Comparison of ENCODE assay signal across 25 mouse cellular contexts in genomic region chr7:113093931-113094330, GRCm38 (mm10).
DNase-seq lines count a peak whose midpoint lies in the region; ATAC-seq and TF ChIP-seq lines count a peak whose summit lies in the region.
"Had no signal": no experiment of that assay in that cellular context is flagged by ENCODE, and none has a peak within 500 bp of the region (broad histone marks: within the 10 kb centered on the region; RNA-seq: fewer than 3 reads in every experiment).

No protein-coding gene starts in this region.

- no peak overlapping the region for H3K9ac ChIP-seq in forebrain, embryonic 11.5 days (ENCODE audit: low read length)
- H3K9ac ChIP-seq in forebrain, embryonic 13.5 days, result no peak overlapping the region
- H3K9ac ChIP-seq in midbrain, postnatal 0 days (replicated peaks; ENCODE audit: low read length, poor library complexity, severe bottlenecking), result no peak overlapping the region
- H3K9ac ChIP-seq in midbrain, embryonic 11.5 days (ENCODE audit: low read length), result no peak overlapping the region
- H3K9ac ChIP-seq: embryonic facial prominence, embryonic 15.5 days; heart, embryonic 13.5 days; hindbrain, embryonic 13.5 days; liver, embryonic 15.5 days; midbrain, embryonic 12.5 days had no signal

- no peaks in the 10 kb centered on the region for H3K27me3 ChIP-seq in forebrain, embryonic 11.5 days (ENCODE audit: control insufficient read depth, insufficient read depth, low read length)
- no peaks in the 10 kb centered on the region for H3K27me3 ChIP-seq in forebrain, embryonic 13.5 days
- no peaks in the 10 kb centered on the region for H3K27me3 ChIP-seq in midbrain, postnatal 0 days (ENCODE audit: insufficient read depth, low read length)
- no peaks in the 10 kb centered on the region for H3K27me3 ChIP-seq in midbrain, embryonic 11.5 days (ENCODE audit: control insufficient read depth, insufficient read depth, low read length)
- H3K27me3 ChIP-seq: embryonic facial prominence, embryonic 15.5 days; heart, embryonic 13.5 days; hindbrain, embryonic 13.5 days; liver, embryonic 15.5 days; midbrain, embryonic 12.5 days had no signal

- DNase-seq in forebrain, embryonic 11.5 days (ENCODE audit: low spot score), result peak; percentile 38
- peak; percentile 21 for DNase-seq in midbrain, postnatal 0 days (ENCODE audit: low spot score)
- DNase-seq in midbrain, embryonic 11.5 days (ENCODE audit: low spot score, missing footprints), result no peak
- peak; percentile 23 for DNase-seq in brain, adult 2 months (ENCODE audit: low read depth, low spot score)
- DNase-seq in retina, postnatal 1 day, result no peak
- DNase-seq in gastrocnemius, postnatal 14 days, result no peak
- DNase-seq: cerebellum, adult 11 months; cerebellum, adult 9-11 months; gastrocnemius, postnatal 25 days; heart, adult 18-20 months; heart, postnatal 14 days; kidney, adult 2 months; kidney, postnatal 10 days; liver; thymus, postnatal 4 days had no signal

- no peak overlapping the region for H3K4me3 ChIP-seq in forebrain, embryonic 11.5 days (ENCODE audit: low read depth, low read length)
- H3K4me3 ChIP-seq in forebrain, embryonic 13.5 days, result no peak overlapping the region
- no peak overlapping the region for H3K4me3 ChIP-seq in midbrain, postnatal 0 days (ENCODE audit: low read depth, low read length)
- no peak overlapping the region for H3K4me3 ChIP-seq in midbrain, embryonic 11.5 days (ENCODE audit: low read depth, low read length)
- H3K4me3 ChIP-seq: embryonic facial prominence, embryonic 15.5 days; heart, embryonic 13.5 days; hindbrain, embryonic 13.5 days; limb, embryonic 10.5 days; liver, embryonic 15.5 days; midbrain, embryonic 12.5 days had no signal

- H3K36me3 ChIP-seq in forebrain, embryonic 11.5 days (ENCODE audit: control insufficient read depth, insufficient read depth, low read length), result no peaks in the 10 kb centered on the region
- H3K36me3 ChIP-seq in forebrain, embryonic 13.5 days (ENCODE audit: poor library complexity, severe bottlenecking), result no peaks in the 10 kb centered on the region
- no peaks in the 10 kb centered on the region for H3K36me3 ChIP-seq in midbrain, postnatal 0 days (ENCODE audit: insufficient read depth, low read length)
- H3K36me3 ChIP-seq in midbrain, embryonic 11.5 days (ENCODE audit: control insufficient read depth, insufficient read depth, low read length), result no peaks in the 10 kb centered on the region
- H3K36me3 ChIP-seq: embryonic facial prominence, embryonic 15.5 days; heart, embryonic 13.5 days; hindbrain, embryonic 13.5 days; limb, embryonic 10.5 days; liver, embryonic 15.5 days; midbrain, embryonic 12.5 days had no signal

- no peak for TF ChIP-seq CTCF in midbrain, postnatal 0 days (IDR thresholded peaks at IDR 0.05)

- WGBS in forebrain, embryonic 11.5 days, result 79% methylated on average over 5 of the region's 5 CpGs
- 74% methylated on average over 5 of the region's 5 CpGs for WGBS in forebrain, embryonic 13.5 days
- WGBS in midbrain, postnatal 0 days, result 77% methylated on average over 5 of the region's 5 CpGs
- 85% methylated on average over 5 of the region's 5 CpGs for WGBS in midbrain, embryonic 11.5 days

- H3K4me2 ChIP-seq in forebrain, embryonic 11.5 days (ENCODE audit: low read depth, low read length, severe bottlenecking), result no peak overlapping the region
- no peak overlapping the region for H3K4me2 ChIP-seq in forebrain, embryonic 13.5 days
- no peak overlapping the region for H3K4me2 ChIP-seq in midbrain, postnatal 0 days (ENCODE audit: low read depth, low read length, poor library complexity, severe bottlenecking)
- no peak overlapping the region for H3K4me2 ChIP-seq in midbrain, embryonic 11.5 days
- H3K4me2 ChIP-seq: embryonic facial prominence, embryonic 15.5 days; heart, embryonic 13.5 days; hindbrain, embryonic 13.5 days; liver, embryonic 15.5 days; midbrain, embryonic 12.5 days had no signal

- H3K27ac ChIP-seq in forebrain, embryonic 11.5 days (ENCODE audit: low read depth, low read length), result no peak overlapping the region
- no peak overlapping the region for H3K27ac ChIP-seq in forebrain, embryonic 13.5 days
- H3K27ac ChIP-seq in midbrain, postnatal 0 days (ENCODE audit: low read depth, low read length), result no peak overlapping the region
- no peak overlapping the region for H3K27ac ChIP-seq in midbrain, embryonic 11.5 days (ENCODE audit: low read depth, low read length)
- H3K27ac ChIP-seq: embryonic facial prominence, embryonic 15.5 days; heart, embryonic 13.5 days; hindbrain, embryonic 13.5 days; limb, embryonic 10.5 days; liver, embryonic 15.5 days; macrophage; midbrain, embryonic 12.5 days had no signal

- intact Hi-C loops in gastrocnemius, postnatal 14 days (cut with DNase I; ENCODE audit: low total_unique reads), result no loop called here

- no peaks in the 10 kb centered on the region for H3K9me3 ChIP-seq in forebrain, embryonic 11.5 days (ENCODE audit: control insufficient read depth, low read length)
- no peaks in the 10 kb centered on the region for H3K9me3 ChIP-seq in forebrain, embryonic 13.5 days (replicated peaks)
- H3K9me3 ChIP-seq in midbrain, postnatal 0 days (ENCODE audit: low read length), result no peaks in the 10 kb centered on the region
- H3K9me3 ChIP-seq in midbrain, embryonic 11.5 days (ENCODE audit: control insufficient read depth, low read length), result no peaks in the 10 kb centered on the region
- H3K9me3 ChIP-seq: embryonic facial prominence, embryonic 15.5 days; heart, embryonic 13.5 days; hindbrain, embryonic 13.5 days; limb, embryonic 10.5 days; liver, embryonic 15.5 days; midbrain, embryonic 12.5 days had no signal

- H3K4me1 ChIP-seq in forebrain, embryonic 11.5 days (replicated peaks; ENCODE audit: control insufficient read depth, insufficient read depth, low read length), result no peaks in the 10 kb centered on the region
- no peaks in the 10 kb centered on the region for H3K4me1 ChIP-seq in forebrain, embryonic 13.5 days
- H3K4me1 ChIP-seq in midbrain, postnatal 0 days (ENCODE audit: insufficient read depth, low read length), result no peaks in the 10 kb centered on the region
- H3K4me1 ChIP-seq in midbrain, embryonic 11.5 days (ENCODE audit: control insufficient read depth, insufficient read depth, low read length), result no peaks in the 10 kb centered on the region
- H3K4me1 ChIP-seq: embryonic facial prominence, embryonic 15.5 days; heart, embryonic 13.5 days; limb, embryonic 10.5 days; liver, embryonic 15.5 days; midbrain, embryonic 12.5 days had no signal

- ATAC-seq in forebrain, embryonic 11.5 days (replicated peaks; ENCODE audit: low FRiP score), result no peak
- no peak for ATAC-seq in forebrain, embryonic 13.5 days
- ATAC-seq in midbrain, postnatal 0 days (ENCODE audit: low FRiP score), result no peak
- no peak for ATAC-seq in midbrain, embryonic 11.5 days (ENCODE audit: low FRiP score)
- ATAC-seq: forebrain, embryonic 16.5 days; inflammation-experienced regulatory T-cells, adult 6 months had no signal

Comparison
In these comparisons a context has a peak if more than half of its experiments do, and no peak if none do; other contexts are left out.
1. DNase-seq: peak in forebrain, embryonic 11.5 days (single experiment), midbrain, postnatal 0 days (single experiment) and brain, adult 2 months (single experiment); none in midbrain, embryonic 11.5 days (single experiment), retina, postnatal 1 day (single experiment) and gastrocnemius, postnatal 14 days (single experiment).